Mouse (Mus musculus) forebrain, embryonic 16.5 days (tissue): ENCODE results near the gene Fbrs. TPM values are rescaled to one million over a fixed set of nuclear protein-coding genes. Genes with fewer than 3 reads are reported as not detected.
A peak's percentile ranks its signal among the peaks of the same experiment; 100 is the strongest.
"Not testable (repeated sequence)": the region's sequence is repeated elsewhere in the genome, so short reads cannot be mapped to it uniquely, and the experiment has no call there.

Experiments
- ATAC-seq: fragments of 200-750 bp; cut with Nextera tagmentation; 2 replicates; pipeline ENCODE4 v1.8.0; 2017; ENCODE audit warnings: mild to moderate bottlenecking, moderate library complexity
- H3K27ac ChIP-seq: fragments of 300-500 bp; sonication (generic); 2 replicates; pipeline ENCODE4 v1.5.1; 2014; ENCODE audit warnings: low read length, control low read depth
- H3K27me3 ChIP-seq: fragments of 300-500 bp; sonication (generic); replicated peaks from 2 replicates; pipeline ENCODE4 v1.6.1; 2014; ENCODE audit warnings: low read length; ENCODE audit not compliant: control insufficient read depth, insufficient read depth
- H3K36me3 ChIP-seq: fragments of 300-500 bp; sonication (generic); 2 replicates; pipeline ENCODE4 v1.6.1; 2014; ENCODE audit not compliant: control insufficient read depth, insufficient read depth
- H3K4me1 ChIP-seq: fragments of 300-500 bp; sonication (generic); replicated peaks from 2 replicates; pipeline ENCODE4 v1.6.1; 2014; ENCODE audit warnings: low read length; ENCODE audit not compliant: control insufficient read depth, insufficient read depth
- H3K4me2 ChIP-seq: fragments of 300-500 bp; sonication (generic); 2 replicates; pipeline ENCODE4 v1.6.1; 2014; ENCODE audit warnings: mild to moderate bottlenecking, low read length, control low read depth
- H3K4me3 ChIP-seq: fragments of 300-500 bp; sonication (generic); replicated peaks from 2 replicates; pipeline ENCODE4 v1.5.1; 2014; ENCODE audit warnings: mild to moderate bottlenecking, low read length, control low read depth
- H3K9ac ChIP-seq: fragments of 300-500 bp; sonication (generic); replicated peaks from 2 replicates; pipeline ENCODE4 v1.6.1; 2014; ENCODE audit warnings: low read depth, low read length, control low read depth
- H3K9me3 ChIP-seq: fragments of 300-500 bp; sonication (generic); 2 replicates; pipeline ENCODE4 v1.6.1; 2016; ENCODE audit warnings: low read length; ENCODE audit not compliant: control insufficient read depth
- WGBS: fragments of 180-500 bp; shearing (Covaris S2); extraction: QIAGEN DNeasy Blood & Tissue Kit; methylation state at CpG from one replicate; pipeline ENCODE4 v1.1.7; 2014; 5-methylcytosine and 5-hydroxymethylcytosine counted together
- polyA plus RNA-seq: library from polyadenylated mRNA; unstranded; fragments of >200 nt; fragmentation: Nextera tagmentation; extraction: Ambion mirVana; gene quantifications from 2 replicates; pipeline ENCODE4 v1.2.1, GENCODE M21; 2015

Gene Fbrs
- polyA plus RNA-seq, 1 experiment from 2014 or later = 11.8 TPM

DNA sequence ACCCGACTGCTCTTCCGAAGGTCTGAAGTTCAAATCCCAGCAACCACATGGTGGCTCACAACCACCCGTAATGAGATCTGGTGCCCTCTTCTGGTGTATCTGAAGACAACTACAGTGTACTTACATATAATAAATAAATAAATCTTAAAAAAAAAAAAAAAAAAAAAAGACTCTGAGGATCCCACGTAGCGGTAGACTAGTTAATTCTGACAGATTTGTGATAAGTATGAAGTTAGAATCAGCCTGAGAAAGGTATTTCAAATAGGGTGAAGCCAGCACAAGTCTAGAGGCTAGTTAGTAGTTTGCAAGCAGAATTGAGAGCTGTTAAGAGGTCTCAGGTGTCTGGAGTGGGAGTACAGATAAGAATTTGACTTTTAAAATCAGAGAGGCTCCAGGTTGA lies 9.4 kb downstream of the Fbrs start:
- not testable (repeated sequence) for H3K4me3 ChIP-seq, H3K27me3 ChIP-seq, H3K4me1 ChIP-seq, ATAC-seq, H3K9me3 ChIP-seq, H3K4me2 ChIP-seq, H3K27ac ChIP-seq, H3K9ac ChIP-seq
- H3K36me3 ChIP-seq = peaks cover 45% of the 10 kb centered on the region
- 93% methylated on average over 4 of the region's 5 CpGs for WGBS

DNA sequence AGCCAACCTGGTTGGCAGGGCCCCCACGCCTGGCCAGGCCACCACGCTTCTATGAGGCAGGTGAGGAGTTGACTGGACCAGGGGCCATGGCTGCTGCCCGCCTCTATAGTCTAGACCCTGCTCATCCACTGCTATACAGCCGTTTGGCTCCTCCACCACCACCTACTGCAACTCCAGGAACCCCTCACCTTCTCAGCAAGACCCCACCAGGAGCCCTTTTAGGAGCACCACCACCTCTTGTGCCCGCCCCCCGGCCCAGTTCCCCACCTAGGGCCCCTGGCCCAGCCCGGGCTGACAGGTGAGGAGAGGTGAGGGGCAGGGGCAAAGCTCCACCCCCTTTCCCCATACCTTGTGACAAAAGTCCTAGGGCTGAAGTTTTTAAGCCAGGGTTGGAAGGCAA lies 11.0 kb downstream of the Fbrs start:
- no peak for ATAC-seq
- Histone ChIP-seq H3K4me3 (no peak overlapping the region), H3K9me3 (no peaks in the 10 kb centered on the region), H3K4me1 (no peaks in the 10 kb centered on the region), H3K9ac (no peak overlapping the region), H3K27ac (no peak overlapping the region), H3K36me3 (peaks cover 45% of the 10 kb centered on the region), H3K4me2 (no peak overlapping the region), H3K27me3 (no peaks in the 10 kb centered on the region)
- WGBS = 96% methylated on average over 7 of the region's 7 CpGs

DNA sequence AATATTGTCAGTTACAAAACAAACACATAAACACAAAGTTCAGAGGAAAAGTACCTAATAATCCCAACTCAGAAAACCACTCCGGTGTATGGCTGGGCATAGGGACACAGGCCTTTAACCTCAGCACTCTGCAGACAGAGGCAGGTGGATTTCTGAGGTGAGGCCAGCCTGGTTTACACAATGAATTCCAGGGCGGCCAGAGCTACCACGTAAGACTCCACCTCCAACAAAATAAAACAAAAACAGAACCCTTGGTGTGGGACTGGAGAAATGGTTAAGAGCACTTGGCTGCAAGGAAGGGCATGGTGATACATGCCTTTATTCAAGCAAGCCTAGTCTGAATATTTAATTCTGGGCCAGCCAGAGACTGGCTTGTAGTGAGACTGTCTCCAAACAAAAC lies 12.8 kb downstream of the Fbrs start:
- 88% methylated on average over 3 of the region's 3 CpGs for WGBS
- H3K4me1 ChIP-seq = no peaks in the 10 kb centered on the region
- H3K36me3 ChIP-seq = peaks cover 36% of the 10 kb centered on the region
- no peak overlapping the region for H3K4me2 ChIP-seq
- H3K27ac ChIP-seq = no peak overlapping the region
- H3K27me3 ChIP-seq = no peaks in the 10 kb centered on the region
- H3K9ac ChIP-seq = no peak overlapping the region
- no peaks in the 10 kb centered on the region for H3K9me3 ChIP-seq
- H3K4me3 ChIP-seq = no peak overlapping the region
- no peak for ATAC-seq

DNA sequence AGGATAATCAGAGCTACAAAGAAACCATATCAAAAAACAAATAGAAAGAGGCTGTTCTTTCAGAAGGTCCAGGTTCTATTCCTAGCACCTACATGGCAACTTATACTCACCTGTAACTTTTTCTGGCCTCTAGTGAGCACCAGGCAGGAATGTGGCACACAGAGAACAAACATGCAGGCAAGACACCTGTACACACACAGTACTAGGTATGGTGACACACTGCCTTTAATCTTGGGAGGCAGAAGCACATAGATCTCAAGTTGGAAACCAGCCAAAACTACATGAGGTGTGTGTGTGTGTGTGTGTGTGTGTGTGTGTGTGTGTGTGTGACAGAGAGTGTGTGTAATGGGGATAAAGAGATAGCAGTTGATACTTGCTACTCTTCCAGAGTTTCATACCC lies 15.6 kb downstream of the Fbrs start:
- H3K27ac ChIP-seq = no peak overlapping the region
- H3K4me2 ChIP-seq = no peak overlapping the region
- H3K36me3 ChIP-seq = peaks cover 20% of the 10 kb centered on the region
- no peaks in the 10 kb centered on the region for H3K9me3 ChIP-seq
- H3K4me3 ChIP-seq = no peak overlapping the region
- no peaks in the 10 kb centered on the region for H3K4me1 ChIP-seq
- no peak for ATAC-seq
- no peak overlapping the region for H3K9ac ChIP-seq
- H3K27me3 ChIP-seq = no peaks in the 10 kb centered on the region

DNA sequence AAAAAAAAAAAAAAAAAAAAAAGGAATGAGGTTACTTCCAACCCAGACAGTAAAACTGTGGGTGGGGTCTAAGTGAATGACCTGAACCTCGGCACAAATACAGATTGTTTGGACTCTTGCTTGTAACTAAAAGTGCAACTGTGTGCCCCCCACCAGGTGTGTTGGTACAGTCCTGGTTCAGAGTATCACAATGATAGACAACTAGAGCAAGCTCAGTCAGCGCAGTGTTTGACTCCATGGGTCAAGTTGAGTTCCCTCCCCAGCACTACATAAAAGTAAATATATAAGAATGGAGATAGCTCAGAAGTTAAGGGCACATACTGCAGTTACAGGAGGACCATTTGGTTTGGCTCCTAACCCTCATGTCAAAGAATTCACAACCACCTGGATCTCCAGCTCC lies 18.4 kb downstream of the Fbrs start:
- Histone ChIP-seq H3K9ac (no peak overlapping the region), H3K27ac (no peak overlapping the region), H3K4me1 (no peaks in the 10 kb centered on the region), H3K36me3 (no peaks in the 10 kb centered on the region), H3K9me3 (no peaks in the 10 kb centered on the region), H3K27me3 (no peaks in the 10 kb centered on the region), H3K4me3 (no peak overlapping the region), H3K4me2 (no peak overlapping the region)
- no peak for ATAC-seq
- 85% methylated on average over 2 of the region's 2 CpGs for WGBS

DNA sequence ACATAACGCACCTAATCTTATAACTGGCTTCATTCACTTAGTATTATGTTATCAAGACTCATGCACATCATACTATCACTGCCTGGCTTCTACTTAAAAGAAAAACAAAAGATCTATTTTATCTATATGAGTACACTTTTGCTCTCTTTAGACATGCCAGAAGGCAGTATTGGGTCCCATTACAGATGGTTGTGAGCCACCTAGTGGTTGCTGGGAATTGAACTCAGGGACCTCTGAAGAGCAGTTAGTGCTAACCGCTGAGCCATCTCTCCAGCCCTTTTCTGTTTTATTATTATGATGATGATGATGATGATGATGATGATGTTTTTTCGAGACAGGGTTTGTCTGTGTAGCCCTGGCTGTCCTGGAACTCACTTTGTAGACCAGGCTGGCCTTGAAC lies 19.4 kb downstream of the Fbrs start:
- H3K4me3 ChIP-seq = no peak overlapping the region
- no peak overlapping the region for H3K27ac ChIP-seq
- H3K9ac ChIP-seq = no peak overlapping the region
- H3K27me3 ChIP-seq = no peaks in the 10 kb centered on the region
- H3K4me1 ChIP-seq = no peaks in the 10 kb centered on the region
- H3K4me2 ChIP-seq = no peak overlapping the region
- no peaks in the 10 kb centered on the region for H3K9me3 ChIP-seq
- H3K36me3 ChIP-seq = no peaks in the 10 kb centered on the region
- ATAC-seq = no peak; the same call in 1 of the 2 replicates
- 48% methylated on average over 3 of the region's 3 CpGs for WGBS

DNA sequence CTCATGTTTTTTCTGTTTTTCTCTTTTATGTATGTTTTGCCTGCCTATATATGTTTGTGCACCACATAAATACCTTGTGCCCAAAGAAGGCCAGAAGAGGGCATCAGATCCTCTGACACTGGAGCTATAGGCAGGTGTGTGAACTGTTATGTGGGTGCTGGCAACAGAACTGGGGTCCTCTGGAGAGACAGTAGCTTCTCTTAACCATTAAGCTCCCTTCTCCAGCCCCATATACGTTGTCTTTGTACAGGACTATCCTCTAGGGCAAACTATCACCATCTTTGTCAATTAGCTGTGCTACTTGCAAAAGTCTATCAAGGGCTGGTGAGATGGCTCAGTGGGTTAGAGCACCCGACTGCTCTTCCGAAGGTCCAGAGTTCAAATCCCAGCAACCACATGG lies 29.3 kb downstream of the Fbrs start:
- Histone ChIP-seq H3K9ac (no peak overlapping the region), H3K36me3 (no peaks in the 10 kb centered on the region), H3K4me1 (peaks cover 8% of the 10 kb centered on the region), H3K4me2 (no peak overlapping the region), H3K27ac (no peak overlapping the region), H3K9me3 (no peaks in the 10 kb centered on the region), H3K4me3 (no peak overlapping the region), H3K27me3 (no peaks in the 10 kb centered on the region)
- 100% methylated on average over 3 of the region's 3 CpGs for WGBS
- no peak for ATAC-seq

DNA sequence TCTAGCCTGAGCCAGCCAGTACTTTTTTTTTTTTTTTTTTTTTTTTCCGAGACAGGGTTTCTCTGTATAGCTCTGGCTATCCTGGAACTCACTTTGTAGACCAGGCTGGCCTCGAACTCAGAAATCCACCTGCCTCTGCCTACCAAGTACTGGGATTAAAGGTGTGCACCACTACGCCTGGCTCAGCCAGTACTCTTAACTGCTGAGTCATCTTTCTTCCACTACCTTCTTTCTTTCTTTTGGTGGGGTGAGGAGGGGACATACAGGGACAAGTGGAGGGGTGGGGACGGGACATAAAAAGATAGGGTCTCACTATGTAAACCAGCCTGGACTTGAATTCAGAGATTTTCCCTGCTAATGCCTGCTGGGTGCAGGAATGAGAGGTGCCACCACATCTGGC lies 30.8 kb downstream of the Fbrs start:
- ATAC-seq, H3K4me2 ChIP-seq, H3K36me3 ChIP-seq, H3K9me3 ChIP-seq, H3K27me3 ChIP-seq, H3K4me3 ChIP-seq, H3K9ac ChIP-seq, H3K27ac ChIP-seq: not testable (repeated sequence)
- H3K4me1 ChIP-seq = peaks cover 18% of the 10 kb centered on the region
- 90% methylated on average over 3 of the region's 4 CpGs for WGBS

DNA sequence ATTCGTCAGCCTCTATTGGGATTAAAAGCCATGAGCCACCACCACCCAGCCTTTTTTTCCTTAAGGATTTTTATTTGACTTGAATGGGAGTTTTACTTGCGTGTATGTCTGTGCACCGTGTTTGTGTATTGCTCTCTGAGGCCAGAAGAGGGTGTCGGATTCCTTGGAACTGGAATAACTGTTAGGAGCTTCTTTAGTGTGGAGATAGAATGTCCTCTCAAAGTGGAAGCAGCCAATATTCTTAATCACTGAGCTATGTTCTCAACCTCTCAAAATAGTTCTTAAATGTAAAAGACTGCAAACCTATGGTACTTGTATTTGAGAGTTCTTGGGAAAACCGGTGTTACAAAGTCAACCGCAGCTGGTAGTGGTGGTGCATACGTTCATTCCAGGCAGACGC lies 32.2 kb downstream of the Fbrs start:
- 30% methylated on average over 8 of the region's 8 CpGs for WGBS
- ATAC-seq = no peak
- Histone ChIP-seq H3K36me3 (peaks cover 5% of the 10 kb centered on the region), H3K27me3 (no peaks in the 10 kb centered on the region), H3K9me3 (no peaks in the 10 kb centered on the region), H3K9ac (0 out of 2 replicates have a peak overlapping the region, but pooled peaks have one; percentile 80), H3K4me2 (peak overlapping the region; percentile 47), H3K27ac (peak overlapping the region; percentile 98), H3K4me1 (peaks cover 18% of the 10 kb centered on the region), H3K4me3 (peak overlapping the region; percentile 78)

DNA sequence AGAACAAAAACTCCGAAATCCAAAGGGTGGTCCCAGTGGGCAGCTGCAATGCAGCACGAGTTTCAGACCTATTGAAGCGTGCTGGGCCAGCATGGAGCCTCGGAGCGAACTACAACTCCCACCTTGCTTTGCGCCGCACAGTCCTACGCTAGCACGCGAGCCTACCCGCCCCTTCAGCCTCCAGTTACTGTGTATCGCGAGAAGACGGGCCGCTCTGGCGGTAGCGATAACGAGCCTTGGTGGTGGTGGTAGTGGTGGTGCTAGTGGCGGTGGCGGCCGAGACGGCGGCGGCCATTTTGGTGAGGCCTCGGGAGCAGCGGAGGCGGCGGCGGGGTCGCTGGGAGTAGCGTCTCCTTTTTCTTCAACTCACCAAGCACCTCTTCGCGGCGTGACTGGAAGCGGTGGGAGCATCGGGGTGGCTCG lies 32.8 kb downstream of the Fbrs start, which contains the start of gene Srcap:
Srcap (plus strand) TSS at position 176 of the 423 bp plus-strand sequence.
- H3K36me3 ChIP-seq = peaks cover 7% of the 10 kb centered on the region
- H3K4me3 ChIP-seq = peak within 1 kb of the TSS; percentile 78
- under 1% methylated on average over 36 of the region's 37 CpGs for WGBS
- no peaks in the 10 kb centered on the region for H3K27me3 ChIP-seq
- ATAC-seq = peak; percentile 99
- peak within 1 kb of the TSS; percentile 98 for H3K27ac ChIP-seq
- peak within 1 kb of the TSS; percentile 80 for H3K9ac ChIP-seq
- peaks cover 18% of the 10 kb centered on the region for H3K4me1 ChIP-seq
- H3K4me2 ChIP-seq = peak within 1 kb of the TSS; percentile 64
- H3K9me3 ChIP-seq = no peaks in the 10 kb centered on the region
